Mouse (Mus musculus) stomach, embryonic 16.5 days (tissue): ENCODE measurements around the gene Snai1. TPM values are rescaled to one million over a fixed set of nuclear protein-coding genes. Genes with fewer than 3 reads are reported as not detected.

Experiments used
- ATAC-seq: fragments of 200-750 bp; cut with Nextera tagmentation; 2 replicates; pipeline ENCODE4 v1.8.0; 2017; ENCODE audit warnings: moderate number of reproducible peaks, moderate TSS enrichment; ENCODE audit not compliant: insufficient read depth, low FRiP score
- H3K27ac ChIP-seq: fragments of 300-500 bp; sonication (generic); 2 replicates; pipeline ENCODE4 v1.5.1; 2014; ENCODE audit warnings: low read length
- H3K27me3 ChIP-seq: fragments of 300-500 bp; sonication (generic); 2 replicates; pipeline ENCODE4 v1.6.1; 2014; ENCODE audit warnings: low read length, control low read depth, mixed read lengths; ENCODE audit not compliant: control insufficient read depth, insufficient read depth
- H3K36me3 ChIP-seq: fragments of 300-500 bp; sonication (generic); 2 replicates; pipeline ENCODE4 v1.6.1; 2014; ENCODE audit warnings: low read length; ENCODE audit not compliant: control insufficient read depth, insufficient read depth
- H3K4me1 ChIP-seq: fragments of 300-500 bp; sonication (generic); 2 replicates; pipeline ENCODE4 v1.6.1; 2014; ENCODE audit warnings: low read length, control low read depth, mixed read lengths; ENCODE audit not compliant: control insufficient read depth, insufficient read depth
- H3K4me2 ChIP-seq: fragments of 300-500 bp; sonication (generic); 2 replicates; pipeline ENCODE4 v1.6.1; 2014; ENCODE audit warnings: low read depth, low read length, mixed read lengths
- H3K4me3 ChIP-seq: fragments of 300-500 bp; sonication (generic); replicated peaks from 2 replicates; pipeline ENCODE4 v1.5.1; 2014; ENCODE audit warnings: mild to moderate bottlenecking, low read length
- H3K9ac ChIP-seq: fragments of 300-500 bp; sonication (generic); 2 replicates; pipeline ENCODE4 v1.6.1; 2014; ENCODE audit warnings: low read length
- H3K9me3 ChIP-seq: fragments of 300-500 bp; sonication (generic); replicated peaks from 2 replicates; pipeline ENCODE4 v1.6.1; 2016; ENCODE audit warnings: low read length, control low read depth; ENCODE audit not compliant: control insufficient read depth
- WGBS: fragments of 180-500 bp; shearing (Covaris S2); extraction: QIAGEN DNeasy Blood & Tissue Kit; methylation state at CpG from one replicate; pipeline ENCODE4 v1.1.7; 2014; 5-methylcytosine and 5-hydroxymethylcytosine counted together
- polyA plus RNA-seq: library from polyadenylated mRNA; unstranded; fragments of >200 nt; fragmentation: Nextera tagmentation; extraction: Ambion mirVana; gene quantifications from 2 replicates; pipeline ENCODE4 v1.2.1, GENCODE M21; 2015

Gene Snai1
- polyA plus RNA-seq, 1 experiment from 2014 or later: 15.9 TPM

DNA sequence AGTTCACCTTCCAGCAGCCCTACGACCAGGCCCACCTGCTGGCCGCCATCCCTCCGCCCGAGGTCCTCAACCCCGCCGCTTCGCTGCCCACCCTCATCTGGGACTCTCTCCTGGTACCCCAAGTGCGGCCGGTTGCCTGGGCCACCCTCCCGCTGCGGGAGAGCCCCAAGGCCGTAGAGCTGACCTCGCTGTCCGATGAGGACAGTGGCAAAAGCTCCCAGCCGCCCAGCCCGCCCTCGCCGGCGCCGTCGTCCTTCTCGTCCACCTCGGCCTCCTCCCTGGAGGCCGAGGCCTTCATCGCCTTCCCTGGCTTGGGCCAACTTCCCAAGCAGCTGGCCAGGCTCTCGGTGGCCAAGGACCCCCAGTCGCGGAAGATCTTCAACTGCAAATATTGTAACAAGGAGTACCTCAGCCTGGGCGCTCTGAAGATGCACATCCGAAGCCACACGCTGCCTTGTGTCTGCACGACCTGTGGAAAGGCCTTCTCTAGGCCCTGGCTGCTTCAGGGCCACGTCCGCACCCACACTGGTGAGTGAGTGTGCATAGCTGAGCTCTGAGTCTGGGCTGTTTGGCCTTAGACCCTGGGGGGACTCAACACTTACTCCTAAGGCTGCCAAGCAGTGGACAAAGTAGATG is 794 bp downstream of the Snai1 start:
- no peak for ATAC-seq
- peaks cover 9% of the 10 kb centered on the region; the same call in 1 of the 2 replicates for H3K27me3 ChIP-seq
- no peaks in the 10 kb centered on the region for H3K36me3 ChIP-seq
- WGBS: 39% methylated on average over 34 of the region's 34 CpGs
- peaks cover 29% of the 10 kb centered on the region for H3K4me1 ChIP-seq
- no peaks in the 10 kb centered on the region for H3K9me3 ChIP-seq
- H3K9ac ChIP-seq: peak overlapping the region; percentile 68
- H3K4me3 ChIP-seq: peak overlapping the region; percentile 50
- peak overlapping the region; percentile 13; the same call in 1 of the 2 replicates for H3K27ac ChIP-seq
- peak overlapping the region; percentile 62 for H3K4me2 ChIP-seq

DNA sequence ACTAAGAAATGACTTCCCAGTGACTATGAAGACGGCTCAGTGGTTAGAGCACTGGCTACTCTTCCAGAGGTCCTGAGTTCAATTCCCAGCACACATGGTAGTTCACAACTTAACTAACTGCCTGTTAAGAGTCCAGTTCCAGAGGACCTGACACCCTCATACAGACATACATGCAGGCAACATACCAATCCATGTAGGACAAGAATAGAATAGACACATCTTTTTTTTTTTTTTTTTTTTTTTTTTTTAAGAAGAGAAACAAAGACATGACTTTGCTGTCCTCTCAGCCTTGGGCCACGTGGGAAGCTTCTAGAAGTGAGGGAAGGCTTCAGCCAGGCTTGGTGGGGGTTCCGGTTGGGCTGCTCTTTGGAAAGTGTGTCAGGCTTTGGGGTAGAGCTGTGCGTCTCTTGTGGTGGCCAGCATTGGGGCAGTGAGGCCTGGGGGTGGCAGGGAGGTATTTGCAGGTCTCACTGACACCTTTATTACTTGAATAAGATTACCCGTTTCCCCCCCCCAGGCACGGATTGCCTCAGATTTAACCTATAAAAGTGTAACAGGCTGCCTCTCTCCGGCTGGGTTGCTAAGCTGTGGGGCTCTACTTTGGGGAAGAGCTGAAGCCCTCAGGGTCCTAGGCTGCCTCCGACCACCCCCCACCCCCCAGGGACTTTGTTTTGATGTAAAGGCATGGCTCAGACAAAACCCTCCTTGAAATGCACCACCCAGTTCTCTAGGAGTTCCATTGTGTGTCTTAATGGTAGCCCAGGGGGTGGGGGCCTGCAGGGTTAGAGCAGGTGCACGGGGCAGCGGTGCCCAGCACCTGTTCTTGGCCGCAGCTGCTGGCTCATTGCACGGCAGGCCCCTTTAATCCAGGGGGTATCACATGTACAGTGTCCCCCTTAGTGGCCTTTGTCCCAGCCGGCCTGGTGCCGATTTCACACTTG is 1.8 kb downstream of the Snai1 start:
- Histone ChIP-seq H3K4me3 (peak overlapping the region; percentile 50), H3K4me1 (peaks cover 35% of the 10 kb centered on the region), H3K36me3 (no peaks in the 10 kb centered on the region), H3K9me3 (no peaks in the 10 kb centered on the region), H3K27ac (no peak overlapping the region), H3K27me3 (peaks cover 9% of the 10 kb centered on the region; the same call in 1 of the 2 replicates), H3K9ac (peak overlapping the region; percentile 68), H3K4me2 (peak overlapping the region; percentile 62)
- WGBS: 35% methylated on average over 14 of the region's 14 CpGs
- ATAC-seq: no peak

DNA sequence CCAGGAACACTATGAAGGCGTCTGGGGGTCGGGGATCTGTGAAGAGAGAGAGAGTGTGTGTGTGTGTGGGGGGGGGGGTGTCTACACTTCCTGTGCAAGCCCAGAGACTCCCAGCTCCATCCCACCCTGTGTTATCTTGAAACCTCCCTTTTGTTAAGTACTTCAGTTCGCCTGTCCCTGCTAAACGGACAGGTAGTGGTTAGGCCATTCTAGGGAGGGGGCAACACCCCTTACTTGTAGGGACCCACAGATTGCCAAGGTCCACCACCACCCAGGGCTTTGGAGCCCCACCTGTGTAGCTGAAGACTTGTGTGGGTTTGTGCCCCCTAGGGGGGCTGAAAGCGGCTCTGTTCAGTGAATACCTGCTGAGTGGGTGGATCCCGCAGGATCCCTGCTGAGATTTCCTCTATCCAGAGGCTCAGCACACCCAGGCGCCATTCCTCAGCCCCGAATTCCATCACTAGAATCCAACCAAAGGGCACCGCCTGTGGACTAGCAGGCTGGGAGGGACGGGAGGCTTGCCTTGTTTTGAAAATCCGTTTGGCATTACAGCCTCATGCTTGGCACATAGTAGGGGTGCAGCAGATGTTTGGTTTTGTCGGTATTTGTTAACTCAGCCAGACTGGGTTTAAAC is 2.6 kb downstream of the Snai1 start:
- H3K9ac ChIP-seq: peak overlapping the region; percentile 68
- no peak for ATAC-seq
- H3K4me3 ChIP-seq: peak overlapping the region; percentile 50
- peak overlapping the region; percentile 62 for H3K4me2 ChIP-seq
- H3K27ac ChIP-seq: peak overlapping the region; percentile 48
- peaks cover 9% of the 10 kb centered on the region; the same call in 1 of the 2 replicates for H3K27me3 ChIP-seq
- H3K9me3 ChIP-seq: no peaks in the 10 kb centered on the region
- 37% methylated on average over 12 of the region's 12 CpGs for WGBS
- H3K36me3 ChIP-seq: no peaks in the 10 kb centered on the region
- H3K4me1 ChIP-seq: peaks cover 35% of the 10 kb centered on the region

DNA sequence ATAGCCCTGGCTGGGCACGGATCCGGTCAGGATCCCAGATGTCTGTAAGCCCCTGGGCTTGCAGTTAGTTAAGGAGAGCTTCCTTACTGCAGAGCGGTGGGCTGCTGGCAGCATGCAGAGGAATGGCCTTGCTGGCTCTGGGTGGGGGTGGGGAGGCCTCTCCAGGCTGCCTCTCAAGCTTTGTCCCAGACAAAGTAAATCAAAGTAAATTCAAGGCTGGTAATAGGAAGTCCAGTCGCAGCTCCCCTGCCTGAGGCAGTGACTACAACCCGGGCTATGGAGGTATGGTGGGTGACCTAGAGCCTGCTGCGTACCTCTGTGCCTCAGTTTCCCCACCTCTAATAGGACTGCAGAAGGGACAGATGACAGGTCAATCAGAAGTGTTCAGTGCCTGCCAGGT is 3.3 kb downstream of the Snai1 start:
- no peak for ATAC-seq
- Histone ChIP-seq H3K4me3 (peak overlapping the region; percentile 50), H3K4me2 (peak overlapping the region; percentile 62), H3K27ac (peak overlapping the region; percentile 48), H3K9ac (peak overlapping the region; percentile 62), H3K27me3 (peaks cover 9% of the 10 kb centered on the region; the same call in 1 of the 2 replicates), H3K9me3 (no peaks in the 10 kb centered on the region), H3K36me3 (no peaks in the 10 kb centered on the region), H3K4me1 (peaks cover 35% of the 10 kb centered on the region)
- WGBS: 33% methylated on average over 6 of the region's 6 CpGs

- Histone ChIP-seq H3K4me1 (peaks cover 35% of the 10 kb centered on the region), H3K27me3 (peaks cover 9% of the 10 kb centered on the region; the same call in 1 of the 2 replicates), H3K27ac (peak overlapping the region; percentile 48), H3K4me2 (peak overlapping the region; percentile 62), H3K36me3 (no peaks in the 10 kb centered on the region), H3K4me3 (peak overlapping the region; percentile 50; the same call in 1 of the 2 replicates), H3K9ac (peak overlapping the region; percentile 62), H3K9me3 (no peaks in the 10 kb centered on the region)
- no peak for ATAC-seq
- WGBS: 83% methylated on average over 12 of the region's 12 CpGs
Measured at GRCm38 (mm10) chr2:167541761-167542160, 3.8 kb downstream of the Snai1 start.

GRCm38 (mm10) chr2:167542361-167542760 is 4.4 kb downstream of the Snai1 start:
- H3K9me3 ChIP-seq: no peaks in the 10 kb centered on the region
- H3K27ac ChIP-seq: peak overlapping the region; percentile 99
- no peak overlapping the region for H3K4me3 ChIP-seq
- ATAC-seq: no peak
- H3K4me1 ChIP-seq: peaks cover 35% of the 10 kb centered on the region
- WGBS: 68% methylated on average over 4 of the region's 4 CpGs
- no peak overlapping the region for H3K9ac ChIP-seq
- 0 out of 2 replicates have a peak, but pooled peaks cover 4% of the 10 kb centered on the region for H3K27me3 ChIP-seq
- H3K36me3 ChIP-seq: no peaks in the 10 kb centered on the region
- no peak overlapping the region for H3K4me2 ChIP-seq

DNA sequence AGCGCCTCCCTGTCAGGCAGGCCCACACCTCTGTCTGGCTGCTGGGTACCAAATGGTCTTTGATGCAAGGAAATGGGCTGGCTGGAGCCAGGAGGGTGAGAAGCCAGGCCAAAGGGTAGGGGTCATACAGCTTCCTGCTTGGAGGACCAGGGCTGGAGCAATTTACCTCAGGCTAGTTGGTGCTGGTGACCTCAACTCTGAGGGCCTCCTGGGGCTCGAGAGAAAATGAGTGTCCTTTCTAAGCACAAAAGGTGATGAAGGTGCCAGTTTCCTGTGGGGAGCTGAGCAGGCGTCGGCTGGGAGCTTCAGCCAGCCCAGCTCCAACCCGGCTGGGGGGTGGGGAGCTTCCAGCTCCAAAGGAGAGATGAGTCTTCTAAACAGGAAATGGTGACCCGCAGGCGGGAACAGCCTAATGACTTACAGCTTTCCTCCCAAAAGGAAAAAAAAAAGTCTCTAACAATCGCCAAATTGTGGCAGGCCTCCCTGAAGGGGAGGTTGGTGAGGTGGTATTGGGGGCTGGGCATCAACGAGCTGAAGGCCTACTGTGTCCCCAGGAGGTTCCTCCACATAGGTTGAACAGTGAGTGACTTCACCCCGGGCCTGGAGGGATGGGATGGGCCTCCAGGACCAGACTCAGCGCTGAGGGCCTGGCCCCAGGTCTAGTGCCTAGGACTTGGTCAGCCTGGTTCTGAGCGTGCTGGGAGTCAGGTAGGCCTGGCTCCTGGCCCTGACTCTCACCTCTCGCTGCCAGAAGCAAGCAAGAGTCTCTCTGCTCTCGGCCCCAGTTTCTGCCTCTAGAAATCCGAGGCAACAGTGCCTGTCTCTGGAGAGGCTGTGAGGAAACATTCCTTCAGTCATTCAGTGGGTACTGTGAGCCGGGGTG is 5.4 kb downstream of the Snai1 start:
- Histone ChIP-seq H3K27me3 (0 out of 2 replicates have a peak, but pooled peaks cover 3% of the 10 kb centered on the region), H3K9me3 (no peaks in the 10 kb centered on the region), H3K36me3 (no peaks in the 10 kb centered on the region), H3K4me2 (peak overlapping the region; percentile 25; the same call in 1 of the 2 replicates), H3K9ac (peak overlapping the region; percentile 66), H3K27ac (peak overlapping the region; percentile 99), H3K4me1 (peaks cover 35% of the 10 kb centered on the region), H3K4me3 (no peak overlapping the region)
- ATAC-seq: no peak
- 21% methylated on average over 16 of the region's 16 CpGs for WGBS

GRCm38 (mm10) chr2:167544004-167544356 is 6.0 kb downstream of the Snai1 start:
- H3K4me3 ChIP-seq: no peak overlapping the region
- WGBS: 5% methylated on average over 4 of the region's 4 CpGs
- H3K36me3 ChIP-seq: no peaks in the 10 kb centered on the region
- no peaks in the 10 kb centered on the region for H3K27me3 ChIP-seq
- H3K4me2 ChIP-seq: 0 out of 2 replicates have a peak overlapping the region, but pooled peaks have one; percentile 23
- peak overlapping the region; percentile 99 for H3K27ac ChIP-seq
- peaks cover 34% of the 10 kb centered on the region for H3K4me1 ChIP-seq
- ATAC-seq: peak; percentile 59
- H3K9ac ChIP-seq: peak overlapping the region; percentile 66
- no peaks in the 10 kb centered on the region for H3K9me3 ChIP-seq
